Mouse (Mus musculus) hindbrain, embryonic 15.5 days (tissue): ENCODE measurements around the gene Slc4a8. TPM values are rescaled to one million over a fixed set of nuclear protein-coding genes. Genes with fewer than 3 reads are reported as not detected.

Source experiments
- polyA plus RNA-seq: library from polyadenylated mRNA; unstranded; fragments of >200 nt; fragmentation: Nextera tagmentation; extraction: Ambion mirVana; gene quantifications from 2 replicates; pipeline ENCODE4 v1.2.1, GENCODE M21; 2015

Gene Slc4a8
- polyA plus RNA-seq, 1 experiment from 2014 or later: 27.1 TPM

Other genes with a start within 250 kb of the Slc4a8 start
- 34.2 and 35.9 TPM in 2 replicates for gene Tfcp2, start 209.7 kb upstream of the Slc4a8 start, polyA plus RNA-seq
- 35.0 and 38.1 TPM in 2 replicates for gene Pou6f1, start 161.8 kb upstream of the Slc4a8 start, polyA plus RNA-seq
- gene Dazap2, start 146.4 kb upstream of the Slc4a8 start, polyA plus RNA-seq: 125 and 130 TPM in 2 replicates
- 4.0 and 5.0 TPM in 2 replicates for gene Smagp, start 124.8 kb upstream of the Slc4a8 start, polyA plus RNA-seq
- gene Bin2, start 92.2 kb upstream of the Slc4a8 start, polyA plus RNA-seq: 1.6 and 2.2 TPM in 2 replicates
- gene Cela1, start 73.8 kb upstream of the Slc4a8 start, polyA plus RNA-seq: 1.2 and 1.3 TPM in 2 replicates
- 0.14 and 0.25 TPM in 2 replicates for gene Galnt6, start 32.4 kb upstream of the Slc4a8 start, polyA plus RNA-seq
- 21.0 and 29.2 TPM in 2 replicates for gene Scn8a, start 108.1 kb downstream of the Slc4a8 start, polyA plus RNA-seq